Mouse (Mus musculus) effector memory CD4-positive, alpha-beta T cell, adult 5 months (primary cell): ENCODE data around the gene Zfp706. TPM values are rescaled to one million over a fixed set of nuclear protein-coding genes. Genes with fewer than 3 reads are reported as not detected.

Source experiments
- polyA plus RNA-seq: library from polyadenylated mRNA; unstranded; fragments of 100-300 nt; shearing (Covaris generic); gene quantifications from one replicate; pipeline ENCODE4 v1.2.1, GENCODE M21; 2017

Zfp706 gene
- 196 TPM for polyA plus RNA-seq

GRCm38 (mm10) chr15:37007233-37007958, at the start of gene Zfp706:
Gene Zfp706 (minus strand): TSS chr15:37007773.

